9 mouse cellular contexts compared by ENCODE assay signal in the genomic region with DNA sequence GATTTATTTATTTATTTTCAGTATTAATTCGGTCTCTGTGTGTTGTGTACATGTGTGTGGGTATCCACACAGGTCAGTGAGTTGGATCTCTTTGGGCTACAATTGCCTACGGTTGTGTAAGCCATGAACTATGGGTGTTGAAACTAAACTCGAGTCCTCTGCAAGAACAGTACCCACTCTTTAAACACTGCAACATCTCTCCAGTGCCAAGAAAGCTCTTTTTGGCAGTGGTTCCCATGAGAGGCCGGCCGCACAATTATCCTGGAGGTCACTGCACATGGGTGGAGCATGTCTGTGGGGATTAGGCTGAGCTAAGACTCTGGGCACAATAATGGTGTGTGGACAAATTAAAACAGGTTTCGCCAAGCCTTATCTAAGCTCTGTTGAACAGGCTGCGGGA. TPM values are rescaled to one million over a fixed set of nuclear protein-coding genes. Genes with fewer than 3 reads are reported as not detected.
DNase-seq lines count a peak whose midpoint lies in the region; ATAC-seq and TF ChIP-seq lines count a peak whose summit lies in the region.
"Had no signal": no experiment of that assay in that cellular context is flagged by ENCODE, and none has a peak within 500 bp of the region (broad histone marks: within the 10 kb centered on the region; RNA-seq: fewer than 3 reads in every experiment).

No protein-coding gene starts in this region.

- WGBS in hindbrain, postnatal 0 days: 50% methylated on average over 7 of the region's 7 CpGs
- WGBS in hindbrain, embryonic 13.5 days: 80% methylated on average over 7 of the region's 7 CpGs
- WGBS in heart, embryonic 13.5 days: 67% methylated on average over 7 of the region's 7 CpGs

- peak; percentile 76 for DNase-seq in hindbrain, postnatal 0 days (ENCODE audit: low spot score)
- DNase-seq in adrenal gland, postnatal 14 days: peak; percentile 86
- peak; percentile 72 for DNase-seq in lung, postnatal 14 days
- no peak for DNase-seq in cerebellum, adult 9-10 months
- no peak for DNase-seq in cerebellum, postnatal 4 days (ENCODE audit: low spot score in 2 of 2)
- DNase-seq in left cerebral cortex, adult 18-20 months (ENCODE audit: low spot score in 2 of 2): no peak

- no peaks in the 10 kb centered on the region for H3K27me3 ChIP-seq in hindbrain, postnatal 0 days (ENCODE audit: insufficient read depth, low read length)
- H3K27me3 ChIP-seq in hindbrain, embryonic 13.5 days: no peaks in the 10 kb centered on the region
- no peaks in the 10 kb centered on the region for H3K27me3 ChIP-seq in heart, embryonic 13.5 days (replicated peaks)
- H3K27me3 ChIP-seq: CH12.LX had no signal

- no peak overlapping the region for H3K9ac ChIP-seq in hindbrain, postnatal 0 days (replicated peaks; ENCODE audit: low read length)
- no peak overlapping the region for H3K9ac ChIP-seq in hindbrain, embryonic 13.5 days
- H3K9ac ChIP-seq in heart, embryonic 13.5 days: no peak overlapping the region

- H3K4me2 ChIP-seq in hindbrain, postnatal 0 days (ENCODE audit: low read depth, low read length): no peak overlapping the region
- H3K4me2 ChIP-seq in hindbrain, embryonic 13.5 days: no peak overlapping the region
- H3K4me2 ChIP-seq in heart, embryonic 13.5 days: no peak overlapping the region

- no peak overlapping the region for H3K27ac ChIP-seq in hindbrain, postnatal 0 days
- H3K27ac ChIP-seq in hindbrain, embryonic 13.5 days: no peak overlapping the region
- peak overlapping the region; percentile 20; the same call in 1 of the 2 replicates for H3K27ac ChIP-seq in heart, embryonic 13.5 days (replicated peaks)

- H3K4me1 ChIP-seq in hindbrain, postnatal 0 days (ENCODE audit: insufficient read depth, low read length): 0 out of 2 replicates have a peak, but pooled peaks cover 10% of the 10 kb centered on the region
- peaks cover 18% of the 10 kb centered on the region for H3K4me1 ChIP-seq in hindbrain, embryonic 13.5 days (replicated peaks)
- peaks cover 47% of the 10 kb centered on the region for H3K4me1 ChIP-seq in heart, embryonic 13.5 days

- no peaks in the 10 kb centered on the region for H3K36me3 ChIP-seq in hindbrain, postnatal 0 days (ENCODE audit: insufficient read depth, low read length)
- no peaks in the 10 kb centered on the region for H3K36me3 ChIP-seq in hindbrain, embryonic 13.5 days
- no peaks in the 10 kb centered on the region for H3K36me3 ChIP-seq in heart, embryonic 13.5 days

- H3K4me3 ChIP-seq in hindbrain, postnatal 0 days (ENCODE audit: low read length): no peak overlapping the region
- no peak overlapping the region for H3K4me3 ChIP-seq in hindbrain, embryonic 13.5 days
- no peak overlapping the region for H3K4me3 ChIP-seq in heart, embryonic 13.5 days

- 0 out of 2 replicates have a peak, but pooled peaks have one; percentile 58 for ATAC-seq in hindbrain, postnatal 0 days
- ATAC-seq in hindbrain, embryonic 13.5 days (ENCODE audit: low FRiP score): no peak
- no peak for ATAC-seq in heart, embryonic 13.5 days (ENCODE audit: extremely low read depth, insufficient number of reproducible peaks, low FRiP score, low TSS enrichment)

- no peaks in the 10 kb centered on the region for H3K9me3 ChIP-seq in hindbrain, postnatal 0 days (ENCODE audit: low read length)
- no peaks in the 10 kb centered on the region for H3K9me3 ChIP-seq in hindbrain, embryonic 13.5 days
- no peaks in the 10 kb centered on the region for H3K9me3 ChIP-seq in heart, embryonic 13.5 days

- TF ChIP-seq CTCF in hindbrain, postnatal 0 days (IDR thresholded peaks at IDR 0.05; ENCODE audit: low read depth): no peak

RNA-seq across cellular contexts. Expression of a gene that starts 36.6 kb away (rescaled TPM):
- total RNA-seq in hindbrain, postnatal 0 days (2014; rRNA removed): 28.5 and 29.8 TPM in 2 replicates
- polyA plus RNA-seq in hindbrain, postnatal 0 days (2015; fragmentation: Nextera tagmentation; extraction: Ambion mirVana): 36.3 and 36.4 TPM in 2 replicates
- 37.1 and 38.1 TPM in 2 replicates for polyA plus RNA-seq in hindbrain, embryonic 13.5 days (2015; fragmentation: Nextera tagmentation; extraction: Ambion mirVana)
- 135 and 142 TPM in 2 replicates for total RNA-seq in adrenal gland, postnatal 14 days (2021)
- 21.5 and 24.0 TPM in 2 replicates for polyA plus RNA-seq in heart, embryonic 13.5 days (2015; fragmentation: Nextera tagmentation; extraction: Ambion mirVana)
- total RNA-seq in left cerebral cortex, adult 18-20 months (2021): 100 to 1,000 TPM in 1 of 2 experiments, 10 to 100 TPM in 1; 97.3 to 102 TPM

RNA-seq across cellular contexts. Expression of a gene that starts 55.1 kb away (rescaled TPM):
- 4.9 and 12.6 TPM in 2 replicates for total RNA-seq in hindbrain, postnatal 0 days (2014; rRNA removed)
- polyA plus RNA-seq in hindbrain, postnatal 0 days (2015; fragmentation: Nextera tagmentation; extraction: Ambion mirVana): 10.0 and 11.6 TPM in 2 replicates
- polyA plus RNA-seq in hindbrain, embryonic 13.5 days (2015; fragmentation: Nextera tagmentation; extraction: Ambion mirVana): 4.8 and 5.9 TPM in 2 replicates
- 362 and 390 TPM in 2 replicates for total RNA-seq in adrenal gland, postnatal 14 days (2021)
- polyA plus RNA-seq in heart, embryonic 13.5 days (2015; fragmentation: Nextera tagmentation; extraction: Ambion mirVana): 18.3 and 20.1 TPM in 2 replicates
- 10 to 100 TPM; 50.1 to 60.4 TPM for total RNA-seq in left cerebral cortex, adult 18-20 months (2021)

RNA-seq across cellular contexts. Expression of a gene that starts 55.2 kb away (rescaled TPM):
- 23.8 and 26.1 TPM in 2 replicates for total RNA-seq in hindbrain, postnatal 0 days (2014; rRNA removed)
- 16.2 and 18.4 TPM in 2 replicates for polyA plus RNA-seq in hindbrain, postnatal 0 days (2015; fragmentation: Nextera tagmentation; extraction: Ambion mirVana)
- 15.3 and 15.5 TPM in 2 replicates for polyA plus RNA-seq in hindbrain, embryonic 13.5 days (2015; fragmentation: Nextera tagmentation; extraction: Ambion mirVana)
- 16.2 and 21.7 TPM in 2 replicates for total RNA-seq in adrenal gland, postnatal 14 days (2021)
- polyA plus RNA-seq in heart, embryonic 13.5 days (2015; fragmentation: Nextera tagmentation; extraction: Ambion mirVana): 10.6 and 11.8 TPM in 2 replicates
- 10 to 100 TPM; 22.6 to 23.1 TPM for total RNA-seq in left cerebral cortex, adult 18-20 months (2021)

Comparison
In these comparisons a context has a peak if more than half of its experiments do, and no peak if none do; other contexts are left out.
1. DNase-seq: peak in hindbrain, postnatal 0 days (single experiment), adrenal gland, postnatal 14 days (single experiment) and lung, postnatal 14 days (single experiment); none in cerebellum, adult 9-10 months (single experiment), cerebellum, postnatal 4 days (0 of 2) and left cerebral cortex, adult 18-20 months (0 of 2).